Mouse (Mus musculus) left cerebral cortex, postnatal 4 days (tissue): ENCODE measurements around the gene Mrpl48. TPM values are rescaled to one million over a fixed set of nuclear protein-coding genes. Genes with fewer than 3 reads are reported as not detected.
"Not testable (repeated sequence)": the region's sequence is repeated elsewhere in the genome, so short reads cannot be mapped to it uniquely, and the experiment has no call there.

Experiments used
- DNase-seq: peaks from one replicate; pipeline ENCODE4 v3.0.0-alpha.2; 2022
- intact Hi-C: fragments of 180-260 bp; cut with DNase I; formaldehyde crosslinking; loops from one replicate; pipeline ENCODE4 v1.15.1; 2025
- total RNA-seq, 2 experiments: library from RNA; stranded (reverse); gene quantifications; 2 replicates each; pipeline ENCODE4 v1.2.3; 2021

The Mrpl48 gene
- total RNA-seq, 2 experiments from 2014 or later = 44.9 to 47.4 TPM

DNA sequence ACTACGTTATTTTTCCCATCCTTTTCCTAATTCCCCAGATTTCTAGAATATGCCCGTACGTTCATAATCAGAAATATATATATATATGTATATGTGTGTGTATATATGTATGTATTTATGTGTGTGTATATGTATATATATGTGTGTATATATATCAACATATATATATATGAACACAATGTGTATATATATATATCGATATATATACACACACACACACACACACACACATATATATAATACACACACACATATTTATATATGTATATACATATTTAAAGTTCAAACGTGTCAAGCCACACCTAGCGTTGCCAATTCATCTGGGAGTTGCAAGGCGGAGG is 17.6 kb downstream of the Mrpl48 start:
- intact Hi-C loops = no loop called here
- DNase-seq = no peak

DNA sequence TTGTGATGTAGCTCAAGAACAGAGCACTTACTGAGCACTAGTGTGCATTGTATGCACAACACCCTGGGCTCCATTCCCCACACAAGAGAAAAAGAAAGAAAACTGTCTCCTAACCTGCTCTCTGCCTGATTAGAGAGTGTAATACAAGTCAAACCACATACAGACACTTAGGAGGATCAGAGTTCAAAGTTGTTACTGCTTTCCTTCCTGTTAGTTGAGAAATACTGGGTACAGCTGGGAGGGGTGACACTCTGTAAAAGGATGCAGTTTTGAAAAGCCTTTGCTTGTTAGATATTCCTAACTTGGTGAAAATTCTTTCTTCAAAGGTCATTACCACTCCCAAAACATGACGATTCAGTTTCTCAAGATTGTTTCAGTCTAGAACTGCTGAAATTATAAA is 18.3 kb downstream of the Mrpl48 start:
- DNase-seq = no peak
- intact Hi-C loops = no loop called here

- intact Hi-C loops = no loop called here
Observed at GRCm38 (mm10) chr7:100582727-100583236, 25.3 kb downstream of the Mrpl48 start.

GRCm38 (mm10) chr7:100582235-100582634 is 25.9 kb downstream of the Mrpl48 start:
- intact Hi-C loops = no loop called here
- DNase-seq = no peak

More at GRCm38 (mm10) chr7:100582727-100583236, 25.3 kb downstream of the Mrpl48 start:
- peak; percentile 89 for DNase-seq

DNA sequence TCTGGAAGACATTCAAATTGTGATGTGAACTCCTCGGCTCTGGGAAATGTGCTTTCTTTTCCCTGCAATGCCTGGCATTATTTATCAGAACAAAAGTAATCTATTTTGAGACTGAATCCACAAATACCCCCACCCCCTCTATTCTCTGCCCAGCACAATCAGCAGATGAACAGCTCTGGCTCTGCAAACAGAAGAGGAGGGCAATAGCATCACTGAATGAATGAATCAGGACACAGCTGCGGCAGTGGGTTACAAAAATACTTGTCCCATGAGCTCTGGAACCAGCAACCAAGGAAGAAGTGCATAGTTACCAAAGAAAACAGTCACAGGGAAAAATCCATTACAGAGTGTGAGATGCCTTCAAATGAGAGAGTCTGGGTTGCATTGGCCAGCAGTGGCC is 29.3 kb downstream of the Mrpl48 start:
- DNase-seq = no peak

GRCm38 (mm10) chr7:100572704-100573103 is 35.4 kb downstream of the Mrpl48 start:
- intact Hi-C loops = no loop called here
- DNase-seq = no peak

More for the DNA sequence above, 29.3 kb downstream of the Mrpl48 start:
- intact Hi-C loops = no loop called here

GRCm38 (mm10) chr7:100572061-100572460 is 36.0 kb downstream of the Mrpl48 start:
- no peak for DNase-seq
- intact Hi-C loops = no loop called here

DNA sequence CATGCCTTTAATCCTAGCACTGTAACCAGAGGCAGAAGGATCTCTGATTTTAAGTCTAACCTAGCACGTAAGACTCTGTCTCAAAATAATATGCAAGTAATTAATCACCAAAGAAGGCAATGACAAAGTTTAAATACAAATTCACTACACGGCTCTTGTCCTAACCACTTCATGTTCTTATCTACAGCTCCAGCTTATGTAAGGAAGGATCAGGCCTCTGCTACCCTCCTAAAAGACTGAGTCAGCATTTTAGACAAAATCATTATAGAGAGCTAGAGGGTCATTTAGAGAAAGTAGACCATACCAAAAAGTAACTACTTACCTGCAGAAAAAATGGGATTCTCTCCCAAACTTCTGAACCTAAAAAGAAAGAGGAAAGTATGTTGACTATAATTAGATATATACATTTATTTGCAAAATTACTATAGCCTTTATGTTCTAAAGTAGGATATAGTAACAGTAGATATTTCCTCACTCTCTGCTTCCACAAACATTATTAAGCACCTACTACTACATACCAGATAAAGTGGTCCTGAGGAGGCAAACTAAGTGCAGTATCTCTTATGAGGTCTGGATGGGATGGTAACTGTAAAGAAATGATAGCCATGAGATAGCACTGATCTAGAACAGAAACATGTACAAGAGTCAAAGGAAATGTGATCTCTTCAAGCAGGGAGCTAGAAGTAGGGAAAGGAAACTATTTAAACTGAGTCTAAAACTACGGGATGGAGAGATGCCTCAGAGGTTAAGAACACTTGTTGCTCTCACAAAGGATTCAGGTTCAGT is 37.0 kb downstream of the Mrpl48 start:
- DNase-seq = no peak
- intact Hi-C loops = no loop called here

GRCm38 (mm10) chr7:100569907-100570306 is 38.2 kb downstream of the Mrpl48 start:
- intact Hi-C loops = no loop called here

DNA sequence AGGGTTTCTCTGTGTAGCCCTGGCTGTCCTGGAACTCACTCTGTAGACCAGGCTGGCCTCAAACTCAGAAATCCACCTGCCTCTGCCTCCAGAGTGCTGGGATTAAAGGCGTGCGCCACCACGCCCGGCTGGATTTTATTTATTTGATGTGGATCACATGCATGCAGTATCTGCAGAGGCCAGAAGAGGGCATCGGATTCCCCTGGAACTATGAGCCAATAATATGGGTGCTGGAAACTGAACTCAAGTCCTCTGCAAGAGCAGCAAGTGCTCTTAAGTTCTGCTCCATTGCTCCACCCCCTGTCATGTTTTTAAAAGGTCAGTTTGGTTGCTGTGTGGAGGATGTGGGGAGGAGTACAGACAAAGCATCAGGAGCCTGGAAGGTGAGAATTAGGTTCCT is 40.9 kb downstream of the Mrpl48 start:
- intact Hi-C loops, DNase-seq: not testable (repeated sequence)

More at GRCm38 (mm10) chr7:100569907-100570306, 38.2 kb downstream of the Mrpl48 start:
- DNase-seq = no peak

GRCm38 (mm10) chr7:100561861-100562587 is 46.1 kb downstream of the Mrpl48 start:
- intact Hi-C loops = no loop called here
- no peak for DNase-seq

DNA sequence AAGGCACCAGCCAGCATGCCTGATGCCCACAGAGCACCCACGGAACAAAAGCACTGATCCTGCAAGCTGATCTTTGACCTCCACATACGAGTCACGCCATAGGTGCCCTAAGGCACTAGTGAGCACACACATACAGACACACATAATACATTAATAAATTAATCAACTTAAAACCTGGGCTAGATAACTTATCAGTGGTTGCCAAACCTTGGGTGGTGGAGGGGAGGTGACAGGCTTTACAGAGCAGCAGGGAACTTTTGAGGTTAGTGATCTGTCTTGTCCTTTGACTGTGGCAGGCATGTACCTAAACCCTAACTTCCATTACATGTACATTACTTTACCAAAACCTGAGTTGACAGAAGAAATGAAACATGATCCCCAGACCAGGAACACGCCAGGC is 48.8 kb downstream of the Mrpl48 start:
- no peak for DNase-seq
- intact Hi-C loops = no loop called here

GRCm38 (mm10) chr7:100557241-100557640 is 50.9 kb downstream of the Mrpl48 start:
- intact Hi-C loops = no loop called here
- DNase-seq = no peak

GRCm38 (mm10) chr7:100555431-100555951 is 52.6 kb downstream of the Mrpl48 start:
- intact Hi-C loops = no loop called here

GRCm38 (mm10) chr7:100554939-100555338 is 53.2 kb downstream of the Mrpl48 start:
- DNase-seq = no peak
- intact Hi-C loops = no loop called here

More at GRCm38 (mm10) chr7:100555431-100555951, 52.6 kb downstream of the Mrpl48 start:
- DNase-seq = peak; percentile 49

DNA sequence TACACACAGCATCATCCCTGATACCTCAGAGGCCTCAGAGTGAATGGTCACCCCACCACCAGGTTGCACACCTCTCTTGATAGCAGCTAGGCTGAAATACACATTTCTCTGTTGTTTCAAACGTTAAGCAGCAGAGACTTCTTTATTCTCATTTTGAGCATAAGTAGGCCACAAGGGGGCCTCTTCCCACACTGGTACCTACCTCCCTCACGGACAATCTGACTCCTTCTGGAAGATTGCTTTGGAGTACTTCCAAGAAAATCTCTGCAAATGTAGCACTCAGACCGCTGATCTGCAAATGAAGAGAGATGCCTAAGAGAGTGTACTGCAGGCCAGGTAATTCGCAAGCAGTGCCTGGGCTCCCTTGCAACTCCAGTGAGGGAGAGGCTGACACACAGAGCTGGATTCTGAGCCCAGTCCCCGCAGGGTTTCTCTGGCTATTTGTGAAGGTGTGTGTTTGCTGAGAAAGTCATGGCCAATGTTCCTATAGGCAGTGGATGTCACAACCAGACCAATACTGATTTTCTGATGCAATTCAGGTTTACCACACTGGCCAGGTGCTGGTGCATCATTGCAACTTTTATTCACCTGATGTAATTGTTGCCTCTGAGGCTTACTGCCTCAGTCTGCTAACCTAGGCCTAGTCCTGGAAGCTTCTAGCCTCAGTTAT is 57.6 kb downstream of the Mrpl48 start:
- intact Hi-C loops = no loop called here
- peak; percentile 36 for DNase-seq

DNA sequence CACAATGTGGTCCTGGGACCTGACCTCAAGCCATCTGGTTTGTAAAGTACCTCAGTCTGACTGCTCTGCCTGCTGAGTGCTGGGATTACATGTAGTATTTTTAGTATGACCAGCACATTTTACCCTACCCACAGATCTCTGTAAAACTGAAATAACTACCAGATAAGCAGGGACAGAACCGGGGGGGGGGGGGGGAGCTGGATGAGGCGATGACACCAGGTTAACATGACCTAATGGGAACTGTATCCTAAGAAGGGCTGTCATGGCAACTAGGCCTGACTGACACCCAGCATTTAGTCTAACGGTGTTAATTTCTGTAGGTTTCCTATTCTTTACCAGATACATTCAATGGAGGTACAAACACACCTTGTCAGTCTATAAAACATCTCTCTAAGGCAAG is 58.3 kb downstream of the Mrpl48 start:
- intact Hi-C loops = no loop called here
- DNase-seq = no peak

- intact Hi-C loops = no loop called here
- no peak for DNase-seq
Observed at GRCm38 (mm10) chr7:100547631-100548030, 60.5 kb downstream of the Mrpl48 start.

DNA sequence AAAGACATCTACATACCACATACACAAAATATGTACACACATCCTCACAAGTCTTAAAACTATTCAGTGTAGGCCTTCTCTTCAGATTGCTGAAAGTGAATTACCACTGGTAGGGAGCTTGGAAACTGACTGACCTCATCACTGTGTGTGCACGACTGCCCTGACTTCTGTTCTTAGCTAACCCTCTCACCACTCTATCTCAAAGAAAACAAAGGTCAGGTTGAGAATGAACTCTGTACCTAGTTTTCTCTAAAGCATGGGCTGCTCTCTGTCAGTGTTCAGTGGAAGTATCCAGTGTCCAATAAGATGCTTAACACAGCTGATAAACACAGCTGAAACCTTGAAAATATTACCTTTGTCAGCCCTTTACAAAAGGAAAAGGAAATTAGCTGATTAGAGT is 63.7 kb downstream of the Mrpl48 start:
- no peak for DNase-seq
- intact Hi-C loops = no loop called here

GRCm38 (mm10) chr7:100539516-100539915 is 68.6 kb downstream of the Mrpl48 start:
- intact Hi-C loops = no loop called here
- no peak for DNase-seq

DNA sequence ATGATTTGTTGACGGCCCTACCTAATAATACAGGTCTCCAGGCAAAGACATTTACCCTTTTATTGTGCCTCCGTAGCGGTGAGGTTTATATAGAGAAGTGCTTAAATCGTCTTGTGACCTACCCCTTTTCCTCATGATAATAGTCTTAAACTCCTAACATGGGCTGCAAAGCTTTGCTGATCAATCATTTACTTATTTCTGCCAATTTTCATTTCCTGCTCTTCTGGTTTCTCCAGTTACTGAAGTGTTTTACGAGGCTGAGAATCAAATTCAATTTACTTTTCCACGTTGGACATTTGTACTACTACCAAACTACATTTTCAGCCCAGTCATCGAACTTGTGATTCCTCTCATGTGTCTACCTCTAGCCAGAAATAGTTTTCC is 70.6 kb downstream of the Mrpl48 start:
- no peak for DNase-seq
- intact Hi-C loops = no loop called here
